Mouse (Mus musculus) limb, embryonic 14.5 days (tissue): ENCODE measurements around the gene Gm37240. TPM values are rescaled to one million over a fixed set of nuclear protein-coding genes. Genes with fewer than 3 reads are reported as not detected.

Experiments
- ATAC-seq: fragments of 200-750 bp; cut with Nextera tagmentation; 2 replicates; pipeline ENCODE4 v1.8.0; 2017; ENCODE audit warnings: low read depth, moderate number of reproducible peaks, moderate TSS enrichment; ENCODE audit not compliant: low FRiP score
- DNase-seq: peaks from one replicate; pipeline ENCODE4 v3.0.0-alpha.2; 2015; ENCODE audit warnings: low spot score
- H3K27ac ChIP-seq: fragments of 300-500 bp; sonication (generic); replicated peaks from 2 replicates; pipeline ENCODE4 v1.5.1; 2014; ENCODE audit warnings: low read depth, mild to moderate bottlenecking, low read length, moderate library complexity, mixed read lengths
- H3K27me3 ChIP-seq: fragments of 300-500 bp; sonication (generic); 2 replicates; pipeline ENCODE4 v1.6.1; 2014; ENCODE audit warnings: low read length, mixed read lengths; ENCODE audit not compliant: control insufficient read depth, insufficient read depth
- H3K36me3 ChIP-seq: fragments of 300-500 bp; sonication (generic); 2 replicates; pipeline ENCODE4 v1.6.1; 2014; ENCODE audit warnings: mild to moderate bottlenecking, low read length, moderate library complexity, mixed read lengths; ENCODE audit not compliant: control insufficient read depth, insufficient read depth
- H3K4me1 ChIP-seq: fragments of 300-500 bp; sonication (generic); 2 replicates; pipeline ENCODE4 v1.6.1; 2014; ENCODE audit warnings: antibody characterized with exemption, low read length, mixed read lengths; ENCODE audit not compliant: control insufficient read depth, insufficient read depth
- H3K4me2 ChIP-seq: fragments of 300-500 bp; sonication (generic); replicated peaks from 2 replicates; pipeline ENCODE4 v1.6.1; 2014; ENCODE audit warnings: low read depth, mild to moderate bottlenecking, low read length, moderate library complexity; ENCODE audit not compliant: severe bottlenecking
- H3K4me3 ChIP-seq: fragments of 300-500 bp; sonication (generic); replicated peaks from 2 replicates; pipeline ENCODE4 v1.5.1; 2014; ENCODE audit warnings: low read length
- H3K9ac ChIP-seq: fragments of 300-500 bp; sonication (generic); 2 replicates; pipeline ENCODE4 v1.6.1; 2014; ENCODE audit warnings: mild to moderate bottlenecking, low read depth, low read length, moderate library complexity; ENCODE audit not compliant: severe bottlenecking
- H3K9me3 ChIP-seq: fragments of 300-500 bp; sonication (generic); 2 replicates; pipeline ENCODE4 v1.6.1; 2016; ENCODE audit warnings: low read length; ENCODE audit not compliant: control insufficient read depth
- POLR2A ChIP-seq: fragments of 200-500 bp; IDR thresholded peaks from 2 replicates; pipeline ENCODE4 v1.8.0; 2012; ENCODE audit warnings: inconsistent platforms, mild to moderate bottlenecking, moderate library complexity, borderline replicate concordance; ENCODE audit not compliant: insufficient read depth, insufficient read length; ENCODE audit errors: extremely low read depth
- WGBS: fragments of 180-500 bp; shearing (Covaris S2); extraction: QIAGEN DNeasy Blood & Tissue Kit; methylation state at CpG from one replicate; pipeline ENCODE4 v1.1.7; 2014; 5-methylcytosine and 5-hydroxymethylcytosine counted together
- polyA plus RNA-seq, 2 experiments: library from polyadenylated mRNA; depleted of rRNA in 1 of 2; stranded (reverse) in 1 of 2; unstranded in 1 of 2; fragments of >200 nt; fragmentation: Nextera tagmentation in 1 of 2; extraction: Ambion mirVana in 1 of 2; gene quantifications; 2 replicates each; pipeline versions ENCODE4 v1.2.1 to v1.2.3; 2012 to 2014

Gm37240 gene
- polyA plus RNA-seq, 2 experiments, result 2.0 to 13.4 TPM

- Histone ChIP-seq H3K9ac (no peak overlapping the region), H3K27me3 (no peaks in the 10 kb centered on the region), H3K4me2 (no peak overlapping the region), H3K4me3 (no peak overlapping the region), H3K9me3 (no peaks in the 10 kb centered on the region), H3K36me3 (no peaks in the 10 kb centered on the region), H3K27ac (no peak overlapping the region), H3K4me1 (no peaks in the 10 kb centered on the region)
- DNase-seq (no peak), ATAC-seq (no peak)
- TF ChIP-seq POLR2A, result no peak
- WGBS, result 87% methylated on average over 9 of the region's 9 CpGs
Measured at GRCm38 (mm10) chr3:85295229-85295628, 592.1 kb downstream of the Gm37240 start.

GRCm38 (mm10) chr3:85287627-85288026 lies 599.7 kb downstream of the Gm37240 start:
- Histone ChIP-seq H3K4me1 (no peaks in the 10 kb centered on the region), H3K9ac (no peak overlapping the region), H3K36me3 (no peaks in the 10 kb centered on the region), H3K4me3 (no peak overlapping the region), H3K27me3 (no peaks in the 10 kb centered on the region), H3K4me2 (no peak overlapping the region), H3K27ac (no peak overlapping the region), H3K9me3 (no peaks in the 10 kb centered on the region)
- ATAC-seq, result no peak
- DNase-seq, result no peak
- WGBS, result 72% methylated on average over 2 of the region's 2 CpGs
- TF ChIP-seq POLR2A, result no peak

GRCm38 (mm10) chr3:85284483-85284882 lies 602.8 kb downstream of the Gm37240 start:
- ATAC-seq (no peak), DNase-seq (no peak)
- H3K27me3 ChIP-seq, result no peaks in the 10 kb centered on the region
- H3K4me1 ChIP-seq, result no peaks in the 10 kb centered on the region
- no peak overlapping the region for H3K4me2 ChIP-seq
- TF ChIP-seq POLR2A, result no peak
- no peak overlapping the region for H3K9ac ChIP-seq
- 66% methylated on average over 2 of the region's 2 CpGs for WGBS
- H3K4me3 ChIP-seq, result no peak overlapping the region
- no peaks in the 10 kb centered on the region for H3K9me3 ChIP-seq
- H3K36me3 ChIP-seq, result no peaks in the 10 kb centered on the region
- no peak overlapping the region for H3K27ac ChIP-seq

- Histone ChIP-seq H3K9me3 (no peaks in the 10 kb centered on the region), H3K4me3 (no peak overlapping the region), H3K27ac (no peak overlapping the region), H3K36me3 (no peaks in the 10 kb centered on the region), H3K27me3 (no peaks in the 10 kb centered on the region), H3K4me2 (no peak overlapping the region), H3K4me1 (no peaks in the 10 kb centered on the region), H3K9ac (no peak overlapping the region)
- no peak for ATAC-seq
- no peak for TF ChIP-seq POLR2A
- no peak for DNase-seq
- WGBS, result 81% methylated on average over 5 of the region's 5 CpGs
Measured at GRCm38 (mm10) chr3:85282816-85283215, 604.5 kb downstream of the Gm37240 start.

GRCm38 (mm10) chr3:85275075-85275474 lies 612.2 kb downstream of the Gm37240 start:
- no peak overlapping the region for H3K27ac ChIP-seq
- peaks cover 6% of the 10 kb centered on the region for H3K4me1 ChIP-seq
- no peaks in the 10 kb centered on the region for H3K9me3 ChIP-seq
- no peak for TF ChIP-seq POLR2A
- H3K36me3 ChIP-seq, result no peaks in the 10 kb centered on the region
- H3K27me3 ChIP-seq, result no peaks in the 10 kb centered on the region
- no peak overlapping the region for H3K4me2 ChIP-seq
- H3K4me3 ChIP-seq, result no peak overlapping the region
- DNase-seq, result peak; percentile 55
- ATAC-seq, result peak; percentile 50
- no peak overlapping the region for H3K9ac ChIP-seq
- 52% methylated on average over 10 of the region's 10 CpGs for WGBS

GRCm38 (mm10) chr3:85271491-85271890 lies 615.8 kb downstream of the Gm37240 start:
- peaks cover 6% of the 10 kb centered on the region for H3K4me1 ChIP-seq
- H3K9ac ChIP-seq, result no peak overlapping the region
- H3K36me3 ChIP-seq, result no peaks in the 10 kb centered on the region
- no peak overlapping the region for H3K27ac ChIP-seq
- no peaks in the 10 kb centered on the region for H3K9me3 ChIP-seq
- H3K27me3 ChIP-seq, result no peaks in the 10 kb centered on the region
- no peak overlapping the region for H3K4me2 ChIP-seq
- ATAC-seq, result no peak
- no peak overlapping the region for H3K4me3 ChIP-seq
- WGBS, result 86% methylated on average over 2 of the region's 2 CpGs
- no peak for DNase-seq
- no peak for TF ChIP-seq POLR2A
